23 mouse cellular contexts compared by ENCODE assay signal in the genomic region with DNA sequence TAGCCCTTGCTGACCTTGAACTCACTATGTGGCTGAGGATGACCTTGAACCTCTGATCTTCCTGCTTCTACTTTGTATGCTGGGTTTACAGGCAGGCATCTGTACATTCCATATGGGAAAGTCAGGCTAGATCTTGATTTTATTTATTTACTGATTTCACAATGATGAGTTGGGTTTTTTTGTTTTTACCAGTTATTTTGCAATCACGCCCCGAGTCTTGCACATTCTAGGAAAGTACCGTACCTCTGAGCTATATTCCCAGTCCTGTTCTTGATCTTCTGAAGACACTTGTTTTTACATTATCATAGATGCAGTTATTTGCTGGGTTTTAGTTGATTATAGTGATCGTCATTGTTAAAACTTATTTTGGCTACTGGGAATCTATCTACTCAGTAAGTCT. TPM values are rescaled to one million over a fixed set of nuclear protein-coding genes. Genes with fewer than 3 reads are reported as not detected.
DNase-seq lines count a peak whose midpoint lies in the region; ATAC-seq lines count a peak whose summit lies in the region.
"Had no signal": no experiment of that assay in that cellular context is flagged by ENCODE, and none has a peak within 500 bp of the region (broad histone marks: within the 10 kb centered on the region; RNA-seq: fewer than 3 reads in every experiment).

No protein-coding gene starts in this region.

- peak; percentile 18 for DNase-seq in heart, adult 11 months
- DNase-seq in heart, postnatal 36 days = no peak
- DNase-seq in 416B (ENCODE audit: low read depth) = peak; percentile 19
- peak; percentile 57 for DNase-seq in R1 (ENCODE audit: low read depth, low spot score)
- DNase-seq in frontal cortex, postnatal 25 days (ENCODE audit: low spot score in 2 of 2) = no peak
- no peak for DNase-seq in kidney, adult 11 months
- DNase-seq in gastrocnemius, adult 8-10 months (ENCODE audit: low spot score in 2 of 2) = no peak
- DNase-seq: adrenal gland, adult 8-10 months; B cell, adult 2 months; cerebellum, adult 11-12 months; cerebellum, adult 8-10 months; cerebellum, postnatal 36 days; gastrocnemius, postnatal 14 days; heart, adult 2 months; heart, postnatal 14 days had no signal

- intact Hi-C loops in heart, postnatal 36 days (cut with DNase I) = loop anchor here (10.0 kb wide), 1 partner anchor 316 kb away; a partner anchor contains a TSS

- ATAC-seq in granulocyte monocyte progenitor cell, adult 5-6 weeks (replicated peaks; ENCODE audit: poor library complexity, severe bottlenecking) = peak; percentile 51
- ATAC-seq: forebrain, embryonic 15.5 days had no signal

RNA-seq across cellular contexts. Expression of a gene that starts 5.7 kb away (rescaled TPM):
- 1 to 10 TPM; 6.4 to 7.7 TPM for total RNA-seq in heart, postnatal 36 days (2021)
- total RNA-seq in granulocyte monocyte progenitor cell, adult 5-6 weeks (2014; fragmentation: Nextera tagmentation) = 27.0 and 29.7 TPM in 2 replicates
- total RNA-seq in granulocyte monocyte progenitor cell, adult 5-6 weeks (2017) = 22.8 and 50.5 TPM in 2 replicates
- 1 to 10 TPM; 2.2 to 2.8 (median 2.5) TPM for total RNA-seq in gastrocnemius, adult 8-10 months (2022)

RNA-seq across cellular contexts. Expression of a gene that starts 11.9 kb away (rescaled TPM):
- not detected for total RNA-seq in heart, postnatal 36 days (2021)
- total RNA-seq in granulocyte monocyte progenitor cell, adult 5-6 weeks (2014; fragmentation: Nextera tagmentation) = not detected in 2 replicates
- total RNA-seq in granulocyte monocyte progenitor cell, adult 5-6 weeks (2017) = not detected in 2 replicates
- not detected for total RNA-seq in gastrocnemius, adult 8-10 months (2022)
- total RNA-seq: adrenal gland, adult 8-10 months; adrenal gland, postnatal 25 days; CH12.LX; gastrocnemius, adult 18-20 months; gastrocnemius, postnatal 14 days; gastrocnemius, postnatal 4 days; heart, adult 2 months; heart, postnatal 14 days; hematopoietic stem cell, adult 5-6 weeks; MEL had no signal

Comparison
In these comparisons a context has a peak if more than half of its experiments do, and no peak if none do; other contexts are left out.
1. DNase-seq: peak in heart, adult 11 months (single experiment), 416B (single experiment) and R1 (single experiment); none in heart, postnatal 36 days (0 of 2), frontal cortex, postnatal 25 days (0 of 2), kidney, adult 11 months (single experiment) and gastrocnemius, adult 8-10 months (0 of 2).